Mouse (Mus musculus): ENCODE results near the gene Kitl. TPM values are rescaled to one million over a fixed set of nuclear protein-coding genes. Genes with fewer than 3 reads are reported as not detected.

Gene Kitl
- polyA plus RNA-seq, 1 experiment, result 2.6 TPM

GRCm38 (mm10) chr10:100066374-100066773 lies 50.9 kb downstream of the Kitl start:
- H3K4me3 ChIP-seq (ENCODE audit: insufficient read depth, low read length), result no peak overlapping the region
- H3K4me1 ChIP-seq (ENCODE audit: control insufficient read depth, insufficient read depth, low read length), result peaks cover 6% of the 10 kb centered on the region
- no peak overlapping the region for H3K27ac ChIP-seq (ENCODE audit: insufficient read depth, low read depth, low read length)
- TF ChIP-seq POLR2A (IDR thresholded peaks at IDR 0.05; ENCODE audit: borderline replicate concordance, low read depth, low read length) (no peak), CTCF (IDR thresholded peaks at IDR 0.05; ENCODE audit: low read depth, low read length) (no peak)

- Histone ChIP-seq H3K4me1 (ENCODE audit: control insufficient read depth, insufficient read depth, low read length) (no peaks in the 10 kb centered on the region), H3K27ac (ENCODE audit: insufficient read depth, low read depth, low read length) (no peak overlapping the region), H3K4me3 (ENCODE audit: insufficient read depth, low read length) (no peak overlapping the region)
- no peak for TF ChIP-seq CTCF (IDR thresholded peaks at IDR 0.05; ENCODE audit: low read depth, low read length)
- no peak for TF ChIP-seq POLR2A (IDR thresholded peaks at IDR 0.05; ENCODE audit: borderline replicate concordance, low read depth, low read length)
These were observed 57.2 kb downstream of the Kitl start for GRCm38 (mm10) chr10:100072641-100073040.

DNA sequence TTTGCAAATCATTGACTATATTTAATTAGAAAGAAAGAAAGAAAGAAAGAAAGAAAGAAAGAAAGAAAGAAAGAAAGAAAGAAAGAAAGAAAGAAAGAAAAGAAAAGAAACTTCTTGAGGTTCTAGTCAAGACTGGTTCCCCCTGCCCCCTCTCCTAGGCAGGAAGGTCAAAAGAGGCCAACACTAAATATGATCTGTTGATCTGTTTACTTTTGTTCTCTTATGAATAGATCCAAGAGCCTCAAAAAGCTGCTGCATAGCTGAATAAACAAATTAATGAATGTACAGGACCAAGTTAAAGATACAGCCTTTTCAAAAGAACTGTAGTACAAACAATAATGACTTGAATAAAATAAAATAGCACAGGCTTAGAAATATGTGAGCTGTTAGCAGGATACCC lies 57.7 kb downstream of the Kitl start:
- H3K27ac ChIP-seq (ENCODE audit: insufficient read depth, low read depth, low read length), result no peak overlapping the region
- TF ChIP-seq CTCF (IDR thresholded peaks at IDR 0.05; ENCODE audit: low read depth, low read length) (no peak), POLR2A (IDR thresholded peaks at IDR 0.05; ENCODE audit: borderline replicate concordance, low read depth, low read length) (no peak)
- no peaks in the 10 kb centered on the region for H3K4me1 ChIP-seq (ENCODE audit: control insufficient read depth, insufficient read depth, low read length)
- no peak overlapping the region for H3K4me3 ChIP-seq (ENCODE audit: insufficient read depth, low read length)

GRCm38 (mm10) chr10:100101115-100101514 lies 85.7 kb downstream of the Kitl start:
- TF ChIP-seq CTCF (IDR thresholded peaks at IDR 0.05; ENCODE audit: low read depth, low read length), result no peak
- no peak for TF ChIP-seq POLR2A (IDR thresholded peaks at IDR 0.05; ENCODE audit: borderline replicate concordance, low read depth, low read length)
- H3K4me1 ChIP-seq (ENCODE audit: control insufficient read depth, insufficient read depth, low read length), result peaks cover 7% of the 10 kb centered on the region
- H3K27ac ChIP-seq (ENCODE audit: insufficient read depth, low read depth, low read length), result no peak overlapping the region
- no peak overlapping the region for H3K4me3 ChIP-seq (ENCODE audit: insufficient read depth, low read length)

- no peak overlapping the region for H3K27ac ChIP-seq (ENCODE audit: insufficient read depth, low read depth, low read length)
- no peak for TF ChIP-seq CTCF (IDR thresholded peaks at IDR 0.05; ENCODE audit: low read depth, low read length)
- no peak for TF ChIP-seq POLR2A (IDR thresholded peaks at IDR 0.05; ENCODE audit: borderline replicate concordance, low read depth, low read length)
- peaks cover 5% of the 10 kb centered on the region; the same call in 1 of the 2 replicates for H3K4me1 ChIP-seq (ENCODE audit: control insufficient read depth, insufficient read depth, low read length)
- H3K4me3 ChIP-seq (ENCODE audit: insufficient read depth, low read length), result no peak overlapping the region
These were observed 95.8 kb downstream of the Kitl start for GRCm38 (mm10) chr10:100111209-100111608.

GRCm38 (mm10) chr10:100115570-100115969 lies 100.1 kb downstream of the Kitl start:
- Histone ChIP-seq H3K4me3 (ENCODE audit: insufficient read depth, low read length) (no peak overlapping the region), H3K27ac (ENCODE audit: insufficient read depth, low read depth, low read length) (no peak overlapping the region), H3K4me1 (ENCODE audit: control insufficient read depth, insufficient read depth, low read length) (peaks cover 13% of the 10 kb centered on the region)
- TF ChIP-seq POLR2A (IDR thresholded peaks at IDR 0.05; ENCODE audit: borderline replicate concordance, low read depth, low read length) (no peak), CTCF (IDR thresholded peaks at IDR 0.05; ENCODE audit: low read depth, low read length) (no peak)

DNA sequence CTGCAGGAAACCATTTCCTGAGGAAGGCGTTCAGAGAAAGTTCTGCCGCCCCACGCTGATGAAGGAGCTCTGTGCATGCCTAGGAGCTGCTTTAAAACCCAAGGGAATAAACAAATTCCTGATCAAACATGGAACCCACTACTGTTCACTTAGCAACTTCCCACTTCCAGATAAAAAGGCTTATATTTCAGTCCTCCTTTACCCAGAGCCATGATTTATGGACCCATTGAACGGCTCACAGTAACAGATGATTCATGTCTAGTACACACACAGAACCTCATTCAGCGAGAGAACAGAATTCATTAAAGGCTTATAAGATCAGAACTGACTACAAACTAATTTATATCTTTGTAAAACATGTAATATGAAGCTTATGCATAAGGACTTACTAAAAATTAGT lies 109.0 kb downstream of the Kitl start:
- H3K27ac ChIP-seq (ENCODE audit: insufficient read depth, low read depth, low read length), result no peak overlapping the region
- H3K4me1 ChIP-seq (ENCODE audit: control insufficient read depth, insufficient read depth, low read length), result peaks cover 7% of the 10 kb centered on the region
- H3K4me3 ChIP-seq (ENCODE audit: insufficient read depth, low read length), result no peak overlapping the region
- TF ChIP-seq POLR2A (IDR thresholded peaks at IDR 0.05; ENCODE audit: borderline replicate concordance, low read depth, low read length), result no peak
- no peak for TF ChIP-seq CTCF (IDR thresholded peaks at IDR 0.05; ENCODE audit: low read depth, low read length)

- TF ChIP-seq CTCF (IDR thresholded peaks at IDR 0.05; ENCODE audit: low read depth, low read length) (no peak), POLR2A (IDR thresholded peaks at IDR 0.05; ENCODE audit: borderline replicate concordance, low read depth, low read length) (no peak)
- no peak overlapping the region for H3K4me3 ChIP-seq (ENCODE audit: insufficient read depth, low read length)
- no peak overlapping the region for H3K27ac ChIP-seq (ENCODE audit: insufficient read depth, low read depth, low read length)
- H3K4me1 ChIP-seq (ENCODE audit: control insufficient read depth, insufficient read depth, low read length), result no peaks in the 10 kb centered on the region
These were observed 112.7 kb downstream of the Kitl start for GRCm38 (mm10) chr10:100127837-100128743.

- Histone ChIP-seq H3K4me3 (ENCODE audit: insufficient read depth, low read length) (no peak overlapping the region), H3K4me1 (ENCODE audit: control insufficient read depth, insufficient read depth, low read length) (no peaks in the 10 kb centered on the region), H3K27ac (ENCODE audit: insufficient read depth, low read depth, low read length) (no peak overlapping the region)
- TF ChIP-seq POLR2A (IDR thresholded peaks at IDR 0.05; ENCODE audit: borderline replicate concordance, low read depth, low read length), result no peak
- TF ChIP-seq CTCF (IDR thresholded peaks at IDR 0.05; ENCODE audit: low read depth, low read length), result no peak
These were observed 116.2 kb downstream of the Kitl start for GRCm38 (mm10) chr10:100131657-100132056.

DNA sequence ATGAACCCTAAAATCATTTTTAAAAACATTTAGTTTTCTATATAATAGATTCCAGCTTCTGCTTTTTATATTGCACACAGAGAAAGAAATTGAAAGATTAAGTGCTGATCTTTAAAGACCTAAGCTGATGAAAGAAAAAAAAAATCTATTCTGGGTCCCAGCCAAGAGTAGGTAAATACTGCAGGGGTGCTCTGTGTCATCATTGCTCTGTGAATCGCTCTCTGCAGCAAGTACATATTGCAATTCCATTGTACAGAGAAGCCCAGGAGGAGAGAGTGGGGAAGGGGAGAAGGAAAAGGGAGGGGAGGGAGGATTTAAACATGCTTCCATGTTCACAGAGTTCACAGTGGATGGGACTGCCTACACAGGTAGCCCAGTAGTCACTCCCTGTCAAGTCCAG lies 116.9 kb downstream of the Kitl start:
- no peak overlapping the region for H3K27ac ChIP-seq (ENCODE audit: insufficient read depth, low read depth, low read length)
- TF ChIP-seq POLR2A (IDR thresholded peaks at IDR 0.05; ENCODE audit: borderline replicate concordance, low read depth, low read length) (no peak), CTCF (IDR thresholded peaks at IDR 0.05; ENCODE audit: low read depth, low read length) (no peak)
- H3K4me1 ChIP-seq (ENCODE audit: control insufficient read depth, insufficient read depth, low read length), result 0 out of 2 replicates have a peak, but pooled peaks cover under 1% of the 10 kb centered on the region
- H3K4me3 ChIP-seq (ENCODE audit: insufficient read depth, low read length), result no peak overlapping the region
